Mouse (Mus musculus) adrenal gland, adult 18-20 months (tissue): ENCODE measurements at regions not wholly inside any gene's neighbourhood (a gene's known extent, or its start where the extent isn't known, plus 50 kb on each side); places are given as distances from the start of the nearest gene placed in this dataset.
"Not testable (repeated sequence)": the region's sequence is repeated elsewhere in the genome, so short reads cannot be mapped to it uniquely, and the experiment has no call there.

Experiments used
- DNase-seq, 2 experiments: peaks; one replicate each; pipeline ENCODE4 v3.0.0; 2021 to 2022; ENCODE audit warnings: low spot score in 2 of 2

DNA sequence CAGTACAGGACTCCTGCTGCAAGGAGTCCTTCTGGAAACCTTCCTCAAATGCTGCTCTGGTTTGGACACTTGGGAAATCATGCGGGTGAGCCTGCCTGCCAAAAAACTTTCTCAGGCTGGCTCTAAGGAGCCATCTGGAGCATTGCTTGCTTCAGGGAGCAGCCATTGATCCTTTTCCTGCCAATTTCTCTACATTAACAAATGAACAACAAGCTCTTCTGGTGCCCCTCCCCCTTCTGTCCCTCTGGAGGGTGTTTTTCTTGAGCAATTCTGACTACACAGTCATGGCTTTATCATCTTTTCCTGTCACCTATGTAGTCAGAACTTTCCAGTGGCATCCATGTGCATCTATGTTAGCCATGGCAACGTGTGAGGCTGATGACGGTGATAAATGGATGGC lies 84.5 kb downstream of the Fam43a start:
- DNase-seq, result no peak

DNA sequence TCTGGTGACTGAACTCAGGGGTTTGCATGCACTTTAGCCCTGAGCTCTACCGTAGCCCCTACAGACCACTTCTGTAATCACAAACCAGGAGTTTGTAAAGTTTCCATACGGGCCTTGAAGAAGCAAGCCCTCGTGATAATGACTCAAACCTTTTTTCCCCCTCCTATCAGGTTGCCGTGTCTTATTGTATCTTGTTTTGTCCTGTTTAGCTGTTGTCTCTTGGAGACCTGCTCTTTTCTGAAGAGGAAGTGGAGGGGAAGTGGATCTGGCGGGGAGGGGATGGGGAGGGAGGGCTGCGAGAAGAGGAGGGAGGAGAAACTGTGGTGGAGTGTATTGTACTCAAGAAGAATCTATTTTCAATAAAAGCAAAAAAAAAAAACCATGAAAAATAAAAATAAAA lies 87.0 kb downstream of the Fam43a start:
- no peak for DNase-seq

DNA sequence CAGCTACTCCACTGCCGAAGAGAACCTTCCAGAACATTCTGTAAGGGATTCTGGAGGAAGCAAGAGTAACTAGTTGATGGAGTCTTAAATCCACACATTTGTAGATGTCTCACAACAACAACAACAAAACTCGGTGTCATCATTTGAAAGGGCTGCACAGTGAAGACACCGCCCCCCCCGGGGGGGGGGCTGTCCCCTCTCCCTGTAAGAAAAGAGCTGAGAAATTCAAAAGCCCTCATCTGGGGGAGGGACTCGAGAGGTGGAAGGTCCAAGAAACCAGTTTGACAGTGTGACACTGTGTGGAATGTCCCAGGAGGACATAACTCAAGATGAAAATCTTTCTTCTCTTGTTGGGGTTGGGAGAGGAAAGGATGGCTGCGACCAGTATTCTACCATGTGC lies 87.7 kb downstream of the Fam43a start:
- DNase-seq, result no peak

DNA sequence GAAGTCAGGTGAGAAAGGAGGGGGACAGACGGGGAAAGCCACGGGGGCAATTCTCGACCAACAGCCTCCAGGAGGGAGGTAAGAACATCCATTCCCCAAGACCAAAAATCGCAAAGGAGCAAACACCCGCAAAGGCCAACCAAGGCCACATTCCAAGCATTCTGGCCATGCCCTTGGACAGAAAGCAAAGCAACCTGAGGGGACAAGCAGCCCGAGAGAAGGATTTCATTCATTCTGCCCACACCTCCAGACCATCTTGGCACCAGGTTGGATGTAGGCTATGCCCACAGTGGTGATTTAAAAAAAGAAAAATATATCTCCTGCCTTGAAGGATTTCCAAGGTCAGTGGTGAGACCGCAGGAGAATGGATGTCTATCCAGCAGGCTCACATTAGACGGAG lies 88.2 kb downstream of the Fam43a start:
- no peak for DNase-seq

DNA sequence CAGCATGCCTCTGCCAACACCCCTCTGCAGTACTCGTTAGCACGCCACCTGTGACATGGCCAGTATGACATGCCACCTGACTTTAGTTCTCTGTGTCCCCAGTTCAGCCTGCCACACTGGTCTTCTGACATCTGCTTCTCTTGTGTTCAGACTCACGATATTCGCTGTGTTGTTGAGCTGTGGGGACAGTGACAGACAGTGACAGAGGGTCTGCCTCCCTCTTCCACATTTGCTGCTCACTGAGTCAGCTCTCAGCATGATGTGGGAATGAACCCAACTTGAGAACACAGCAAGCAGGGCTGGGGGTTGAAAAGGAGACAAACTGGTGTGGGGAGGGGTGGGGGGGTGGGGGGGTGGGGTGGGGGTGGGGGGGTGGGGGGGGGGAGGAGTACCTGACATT lies 91.0 kb downstream of the Fam43a start:
- no peak for DNase-seq

DNA sequence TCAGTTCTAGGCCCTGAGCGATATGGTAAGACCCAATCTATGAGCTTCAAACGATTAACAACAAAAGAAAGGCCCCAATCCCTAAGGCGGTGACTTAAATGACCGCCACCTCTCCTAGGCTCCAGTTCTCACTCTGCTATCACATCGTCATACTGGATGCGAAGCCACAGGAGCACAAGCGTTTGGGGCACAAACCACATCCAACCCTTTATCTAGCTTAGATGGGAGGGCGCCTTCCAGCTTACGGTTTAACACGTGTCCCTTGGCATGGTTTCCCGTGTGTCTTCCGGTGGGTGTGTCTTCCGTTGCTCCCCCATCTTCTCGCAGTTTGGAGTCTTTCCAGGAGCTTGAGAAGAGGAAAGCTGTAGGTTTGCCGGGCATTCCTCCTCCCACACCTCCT lies 92.4 kb downstream of the Fam43a start:
- DNase-seq, result no peak

DNA sequence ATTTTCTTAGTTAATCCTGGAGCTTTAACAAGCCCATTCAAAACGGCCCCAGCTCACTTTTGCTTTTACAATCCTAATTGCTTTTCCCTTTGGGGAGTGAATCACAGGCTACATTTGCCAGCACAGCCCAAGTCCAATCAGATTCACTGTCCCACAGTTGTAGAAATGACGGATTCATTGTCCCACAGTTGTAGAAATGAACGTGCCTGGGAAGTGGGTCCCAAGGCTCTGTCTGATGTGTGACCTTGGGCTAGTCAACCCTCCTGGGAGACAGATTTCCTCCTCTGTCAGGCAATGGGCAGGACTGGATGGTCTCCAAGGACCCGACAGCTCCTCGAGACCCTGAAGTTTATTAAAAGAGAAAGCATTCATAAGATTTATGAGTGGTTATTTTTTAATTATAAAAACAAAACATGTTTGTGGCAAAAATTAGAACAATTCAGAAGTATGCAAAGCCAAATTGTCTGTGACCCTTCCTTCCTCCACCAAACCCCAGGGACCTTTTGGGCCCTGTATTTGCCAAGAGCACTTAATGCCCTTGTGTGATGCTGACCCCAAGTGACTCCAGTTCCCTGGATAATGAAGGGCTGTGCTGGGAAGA lies 93.1 kb downstream of the Fam43a start:
- DNase-seq, result no peak

DNA sequence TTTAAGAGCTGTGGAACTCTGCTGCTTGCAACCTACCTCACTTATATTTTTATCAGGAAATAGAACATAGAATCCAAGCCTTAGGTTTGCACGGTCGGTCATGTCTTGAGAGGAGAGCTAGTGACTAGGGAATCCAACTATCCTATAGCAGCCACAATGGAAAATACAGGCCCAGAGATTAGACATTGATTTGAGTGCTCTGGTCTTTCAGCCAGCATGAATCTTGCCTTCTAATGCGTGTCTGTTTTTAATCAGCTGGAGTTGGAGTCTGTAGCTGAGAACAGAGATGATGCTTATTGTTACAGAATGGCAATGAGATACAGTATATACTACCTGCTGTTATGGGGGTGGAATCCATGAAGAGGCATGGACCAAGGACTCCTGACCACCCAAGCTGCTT lies 93.7 kb downstream of the Fam43a start:
- no peak for DNase-seq

DNA sequence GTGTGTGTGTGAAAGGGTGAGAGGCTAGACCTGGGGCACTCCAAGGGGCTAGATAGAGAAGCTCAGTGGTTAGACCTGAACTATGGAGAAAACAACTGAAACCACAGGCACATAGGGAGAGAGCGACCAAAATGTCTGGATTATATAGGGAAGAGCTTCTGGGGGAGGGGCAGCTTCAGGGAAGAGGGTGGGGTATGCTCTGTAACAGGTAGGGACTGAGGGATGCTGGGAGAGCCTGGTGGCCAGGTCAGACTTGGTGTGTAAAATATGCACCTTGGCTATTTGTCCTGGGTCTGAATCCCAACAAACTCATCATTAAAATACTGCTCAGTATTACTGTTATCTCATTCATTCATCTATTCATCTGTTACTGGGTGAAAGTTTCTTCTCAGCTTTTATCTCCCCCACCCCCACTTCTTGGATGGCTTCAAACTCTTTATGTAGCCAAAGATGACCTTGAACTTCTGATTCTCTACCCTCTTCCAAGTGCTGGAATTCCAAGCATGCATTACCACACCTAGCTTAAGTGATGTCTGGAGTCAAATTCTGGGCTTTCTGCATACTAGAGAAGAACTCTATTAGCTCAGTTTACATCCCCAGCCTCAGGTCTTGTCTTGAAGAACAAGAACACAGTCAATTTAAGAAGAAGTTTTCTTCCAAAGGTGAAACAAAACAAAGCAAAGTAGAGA lies 94.5 kb downstream of the Fam43a start:
- no peak for DNase-seq

DNA sequence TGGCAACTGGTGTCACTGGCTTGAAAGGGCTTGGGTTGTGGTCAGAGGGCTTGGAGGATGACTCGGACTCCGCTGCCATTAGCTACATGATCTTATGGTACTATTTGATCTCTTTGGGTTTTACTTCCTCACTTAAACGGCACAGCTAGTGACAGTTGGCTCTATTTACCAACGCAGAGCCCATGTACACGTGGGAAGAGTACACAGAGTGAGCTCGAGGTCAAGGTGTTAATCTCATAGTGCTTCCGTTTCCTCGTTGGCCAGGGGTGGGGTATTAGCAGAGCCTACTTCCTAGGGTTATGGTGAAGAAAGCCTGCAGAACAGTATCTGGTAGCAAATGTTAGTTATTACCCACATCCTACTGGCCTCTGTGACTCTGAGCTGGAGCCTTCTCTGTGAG lies 96.2 kb downstream of the Fam43a start:
- no peak for DNase-seq

DNA sequence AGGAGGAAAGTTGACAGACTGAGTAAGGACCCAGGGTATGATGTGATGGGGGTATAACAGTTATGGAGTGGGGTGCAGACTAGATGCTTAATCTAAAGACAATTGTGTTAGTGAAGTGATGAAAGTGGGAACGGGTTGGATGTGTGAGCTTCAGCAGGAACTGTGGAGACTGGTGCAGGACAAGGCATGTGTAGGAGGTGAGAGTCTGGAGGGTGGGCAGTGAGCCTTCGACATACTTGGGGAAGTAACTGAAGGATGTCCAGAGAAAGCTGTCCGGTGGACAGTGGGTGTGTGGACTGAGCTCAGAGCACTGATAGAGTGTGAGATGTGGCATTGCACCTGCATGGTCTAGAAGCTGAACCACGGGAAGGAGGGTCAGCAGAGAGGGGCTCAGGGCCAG lies 97.7 kb downstream of the Fam43a start:
- DNase-seq, result no peak

DNA sequence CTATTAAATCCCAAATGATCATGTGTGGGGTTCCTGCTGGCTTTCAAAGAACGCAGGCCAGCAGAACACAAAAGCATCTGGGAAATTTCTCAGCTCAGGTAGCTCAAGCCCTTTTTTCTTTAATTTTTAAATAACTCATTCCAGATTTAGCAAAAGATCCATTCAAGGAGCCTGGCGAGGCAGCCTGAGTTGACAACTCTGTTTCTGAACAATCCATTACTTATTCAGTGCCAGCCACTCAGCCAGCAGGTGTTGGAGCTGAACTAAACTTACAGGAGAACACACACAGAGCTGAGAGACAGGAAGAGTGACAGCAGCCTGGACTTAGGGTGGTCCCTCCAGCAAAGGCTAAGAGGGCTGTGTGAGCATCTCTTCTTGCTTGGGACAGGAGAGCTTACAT lies 98.3 kb downstream of the Fam43a start:
- DNase-seq, result no peak

DNA sequence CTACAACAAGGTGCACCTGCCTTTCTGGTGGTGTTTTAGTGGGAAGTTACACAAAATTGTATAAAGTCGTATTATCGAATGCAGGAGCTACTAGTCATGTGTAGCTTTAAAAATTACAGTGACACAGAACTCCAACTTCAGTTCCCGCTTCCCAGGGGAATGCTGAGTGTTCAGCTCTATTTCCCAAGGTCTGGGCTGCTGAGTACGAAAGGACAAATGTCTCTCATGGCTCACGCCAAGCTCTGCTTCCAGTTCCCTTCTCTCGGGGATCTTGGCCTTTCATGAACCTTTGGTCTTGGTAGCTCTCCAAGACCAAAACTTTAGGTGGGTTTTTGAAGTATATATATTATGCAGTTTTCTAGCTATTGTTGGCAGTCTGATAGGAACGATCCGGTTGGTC lies 104.3 kb downstream of the Fam43a start:
- no peak for DNase-seq

DNA sequence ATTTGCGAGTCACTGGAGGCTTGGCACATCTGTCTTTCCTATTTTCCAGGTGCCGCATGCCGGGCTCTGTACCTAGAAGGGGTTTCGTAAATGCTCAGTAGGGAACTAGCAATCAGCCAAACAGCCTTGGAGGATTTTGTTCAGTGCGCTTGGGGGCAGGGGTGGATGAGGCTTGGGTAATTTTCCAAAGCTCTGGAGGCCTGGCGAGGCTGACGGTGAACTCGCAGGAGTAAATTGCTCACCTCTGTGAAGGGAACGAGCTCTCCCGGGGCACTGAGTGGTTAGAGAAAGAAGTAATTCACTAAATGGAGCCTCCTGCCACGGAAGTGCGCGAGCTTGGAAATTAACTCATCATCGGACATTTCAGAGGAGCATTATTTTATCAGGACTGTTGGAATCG lies 110.0 kb downstream of the Fam43a start:
- no peak for DNase-seq

DNA sequence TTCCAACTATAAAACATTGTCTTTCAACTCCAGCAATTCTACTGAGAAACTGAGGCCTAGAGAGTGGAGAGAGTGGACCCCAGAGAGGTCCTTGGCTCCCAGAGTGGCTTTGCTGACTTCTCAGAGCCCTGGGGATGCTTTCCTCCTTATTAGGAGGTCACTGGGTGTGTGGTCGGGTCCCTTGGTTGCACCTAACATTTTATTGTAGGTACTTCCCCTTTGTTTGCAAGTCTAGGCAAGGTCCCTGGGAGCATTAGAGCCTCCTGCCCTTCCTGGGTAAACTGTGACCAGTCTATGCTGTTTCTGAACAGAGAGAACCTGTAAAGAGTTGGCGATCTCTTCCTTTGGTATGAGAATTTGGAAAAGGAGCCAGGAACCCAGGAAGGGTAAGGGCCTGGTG lies 110.5 kb downstream of the Fam43a start:
- DNase-seq, result no peak

DNA sequence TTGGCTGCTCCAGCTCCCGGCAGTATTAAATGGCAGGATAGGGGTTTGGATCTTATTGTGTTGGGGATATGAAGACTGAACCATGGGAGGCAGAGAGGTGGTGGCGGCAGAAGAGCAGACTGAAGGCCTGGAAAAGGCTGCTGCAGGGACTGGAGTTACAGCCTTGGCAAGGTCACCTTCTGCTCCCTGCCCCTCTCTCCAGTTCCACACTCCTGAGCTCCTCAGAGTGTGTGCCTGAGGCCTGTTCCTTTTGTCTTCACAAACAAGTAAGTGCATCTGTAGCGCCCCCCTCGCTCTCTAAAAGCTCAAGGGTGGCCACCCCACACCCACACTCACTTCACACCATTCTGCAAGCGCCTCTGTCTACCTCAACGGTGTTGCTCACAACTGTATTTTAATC lies 113.0 kb downstream of the Fam43a start:
- DNase-seq, result no peak

DNA sequence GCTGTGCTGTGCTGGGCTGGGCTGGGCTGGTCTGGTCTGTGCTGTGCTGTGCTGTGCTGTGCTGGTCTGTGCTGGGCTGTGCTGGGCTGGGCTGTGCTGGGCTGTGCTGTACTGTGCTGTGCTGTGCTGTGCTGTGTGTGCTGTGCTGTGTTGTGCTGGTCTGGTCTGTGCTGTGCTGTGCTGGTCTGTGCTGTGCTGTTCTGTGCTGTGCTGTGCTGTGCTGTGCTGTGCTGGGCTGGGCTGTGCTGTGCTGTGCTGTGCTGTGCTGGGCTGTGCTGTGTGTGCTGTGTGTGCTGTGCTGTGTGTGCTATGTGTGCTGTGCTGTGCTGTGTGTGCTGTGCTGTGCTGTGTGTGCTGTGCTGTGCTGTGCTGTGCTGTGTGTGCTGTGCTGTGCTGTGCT lies 118.1 kb downstream of the Fam43a start:
- DNase-seq, result not testable (repeated sequence)

DNA sequence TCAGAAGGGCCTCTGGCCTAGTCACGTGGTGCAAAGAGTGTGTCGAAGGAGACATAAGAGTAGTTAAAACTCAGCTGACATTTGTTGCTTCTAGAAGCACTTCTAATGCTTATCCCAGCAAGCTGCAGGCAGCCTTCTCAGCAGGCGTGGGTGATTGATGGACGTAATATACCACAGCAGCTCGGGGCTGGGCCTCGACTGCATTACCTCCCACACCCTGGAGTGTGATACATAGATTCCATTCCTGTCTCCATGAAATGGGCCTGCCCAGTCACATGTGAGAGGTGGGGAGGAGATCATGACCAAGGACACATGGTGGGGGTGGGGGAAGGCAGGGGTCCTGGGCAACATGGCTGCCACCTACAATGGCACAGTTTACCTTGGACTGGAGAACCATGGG lies 121.3 kb downstream of the Fam43a start:
- DNase-seq, result no peak

DNA sequence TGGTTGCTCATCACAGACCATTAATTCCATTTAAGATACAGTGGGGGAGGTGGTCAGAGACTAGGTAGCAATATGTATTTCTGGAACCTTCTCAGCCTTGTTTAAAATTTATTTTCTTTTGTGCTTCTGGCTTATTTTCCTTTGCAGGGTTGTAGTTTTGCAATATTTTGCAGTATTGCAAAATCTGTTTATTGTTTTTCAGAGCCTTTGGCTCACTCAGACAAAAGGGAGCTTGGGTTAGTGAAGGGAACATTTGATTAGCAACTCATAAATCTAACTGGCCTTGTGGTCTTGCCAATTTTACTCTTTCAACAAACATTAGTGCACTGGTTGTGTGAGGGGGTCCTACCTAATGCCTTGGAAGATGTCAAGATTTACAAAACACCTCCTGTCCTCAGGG lies 121.7 kb downstream of the Fam43a start:
- DNase-seq, result no peak

DNA sequence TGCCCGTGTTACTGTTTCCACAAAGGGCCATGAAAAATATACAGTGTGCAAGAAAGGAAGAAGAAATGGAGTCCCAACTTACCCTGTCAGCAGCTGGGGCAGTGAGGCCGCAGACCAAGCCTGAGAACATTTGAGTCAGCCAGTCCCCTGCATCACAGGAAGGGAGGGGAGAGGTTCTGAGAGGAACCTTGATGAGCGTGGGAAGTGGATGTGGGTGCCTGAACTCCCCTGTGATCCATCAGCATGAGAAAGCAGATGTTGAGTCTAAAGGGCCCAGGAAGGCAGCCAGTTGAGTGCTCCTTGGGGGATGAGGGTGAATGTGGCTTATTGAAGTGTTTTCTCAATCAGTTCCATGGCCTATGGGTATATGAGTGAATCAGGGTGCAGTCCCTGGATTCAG lies 122.8 kb downstream of the Fam43a start:
- DNase-seq, result no peak

DNA sequence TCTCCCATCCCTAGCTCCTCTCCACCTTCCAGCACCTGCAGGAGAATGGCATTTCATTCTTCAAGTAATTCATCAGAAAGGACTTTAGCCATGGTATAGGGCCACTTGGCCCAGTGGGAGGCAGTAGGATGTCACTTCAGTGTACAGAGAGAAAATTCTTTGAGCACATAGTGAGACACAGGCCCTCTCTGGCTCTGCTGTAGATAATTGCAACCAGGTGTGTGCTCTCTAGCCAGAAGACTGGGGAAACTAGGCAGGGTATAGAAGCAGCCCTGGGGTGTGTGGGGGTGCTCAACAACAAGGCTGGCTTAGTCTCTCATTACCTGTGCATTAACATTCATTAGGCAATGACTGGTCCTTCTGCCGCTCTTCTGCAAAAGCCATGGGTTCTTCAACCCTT lies 125.1 kb downstream of the Fam43a start:
- no peak for DNase-seq

DNA sequence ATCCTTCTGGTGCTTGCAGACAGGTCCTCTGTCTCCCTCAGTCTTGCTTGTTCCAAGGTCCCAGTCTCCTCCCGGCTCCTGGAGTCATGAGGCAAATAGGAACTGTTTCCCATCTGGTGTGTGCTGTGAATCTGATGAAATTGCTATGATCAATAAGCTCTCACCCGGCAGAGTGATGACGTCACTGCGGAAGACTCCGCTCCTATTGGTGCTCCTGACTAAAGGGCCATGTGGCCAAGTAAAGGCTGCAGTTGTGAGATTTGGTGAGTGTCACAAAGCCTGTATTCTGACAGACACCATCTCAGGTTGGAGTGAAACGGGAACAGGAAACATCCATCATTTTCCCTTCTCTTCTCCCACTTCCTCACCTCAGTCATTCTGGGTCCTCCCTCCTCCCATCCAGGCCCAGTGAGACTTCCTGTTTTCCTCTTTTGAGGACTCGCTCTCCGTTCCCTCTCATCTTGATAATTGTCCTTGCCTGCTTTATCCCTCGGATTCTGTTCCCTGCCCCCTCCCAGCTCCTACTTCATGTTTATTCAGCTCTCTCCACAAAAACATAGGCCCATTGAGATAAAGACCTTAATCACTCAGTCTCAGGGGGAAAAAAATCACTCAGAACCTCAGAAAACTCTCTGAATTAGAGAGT lies 133.4 kb downstream of the Fam43a start:
- DNase-seq, result no peak

DNA sequence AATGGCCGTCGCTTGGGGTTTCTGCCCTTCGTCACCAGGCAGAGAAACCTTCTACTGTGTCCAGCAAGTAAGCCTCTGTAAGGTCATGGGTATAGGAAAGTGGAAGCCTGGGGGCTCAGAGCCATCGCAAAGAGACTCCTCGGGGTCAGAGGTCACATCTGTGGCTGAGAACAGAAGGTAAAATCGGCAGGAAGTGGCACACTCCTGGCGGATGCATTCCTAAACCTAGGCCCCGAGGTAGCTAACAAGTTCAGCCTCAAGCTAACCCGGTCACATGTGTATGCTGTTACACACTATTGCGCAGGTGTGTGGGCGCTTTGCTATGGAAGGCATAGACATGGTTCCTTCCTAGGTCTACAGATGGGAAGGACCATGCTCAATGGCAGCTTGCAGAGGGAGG lies 134.0 kb downstream of the Fam43a start:
- DNase-seq, result no peak
